Mouse (Mus musculus): Measurements from ENCODE around the gene Ube2q2. TPM values are rescaled to one million over a fixed set of nuclear protein-coding genes. Genes with fewer than 3 reads are reported as not detected.

Gene Ube2q2
- polyA plus RNA-seq, 1 experiment: 9.9 TPM

DNA sequence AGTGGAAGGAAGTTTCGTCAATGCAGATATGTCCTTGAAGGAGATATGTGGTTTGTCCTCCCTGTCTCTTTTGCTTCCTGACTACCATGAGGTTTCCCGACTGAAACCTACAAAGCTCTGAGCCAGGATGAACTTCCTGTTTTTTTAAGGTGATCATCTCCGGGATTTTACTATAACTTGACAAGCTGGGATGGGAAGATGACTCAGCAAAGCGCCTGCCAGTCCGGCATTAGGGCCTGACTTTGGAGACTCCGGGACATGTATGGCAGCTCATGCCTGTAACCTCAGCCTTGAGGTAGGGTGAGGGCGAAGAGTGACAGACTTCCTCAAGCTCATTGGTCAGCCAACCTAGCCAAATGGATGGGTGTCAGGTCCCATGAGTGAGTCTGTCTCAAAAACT, 22.9 kb upstream of the Ube2q2 start:
- Histone ChIP-seq H3K4me3 (replicated peaks; ENCODE audit: extremely low read depth, low read depth, low read length) (no peak overlapping the region), H3K4me1 (ENCODE audit: control insufficient read depth, insufficient read depth, low read length) (no peaks in the 10 kb centered on the region)
- TF ChIP-seq POLR2A (IDR thresholded peaks at IDR 0.05; ENCODE audit: borderline replicate concordance, extremely low read depth, low read depth, low read length) (no peak), CTCF (IDR thresholded peaks at IDR 0.05; ENCODE audit: insufficient read depth, low read length) (no peak)
- 61% methylated on average over 7 of the region's 7 CpGs for WGBS
- DNase-seq: no peak

- Histone ChIP-seq H3K4me1 (ENCODE audit: control insufficient read depth, insufficient read depth, low read length) (no peaks in the 10 kb centered on the region), H3K4me3 (replicated peaks; ENCODE audit: extremely low read depth, low read depth, low read length) (no peak overlapping the region)
- DNase-seq: no peak
- TF ChIP-seq CTCF (IDR thresholded peaks at IDR 0.05; ENCODE audit: insufficient read depth, low read length) (no peak), POLR2A (IDR thresholded peaks at IDR 0.05; ENCODE audit: borderline replicate concordance, extremely low read depth, low read depth, low read length) (no peak)
- WGBS: 75% methylated on average over 1 of the region's 1 CpGs
Observed at GRCm38 (mm10) chr9:55126295-55126694, 22.4 kb upstream of the Ube2q2 start.

DNA sequence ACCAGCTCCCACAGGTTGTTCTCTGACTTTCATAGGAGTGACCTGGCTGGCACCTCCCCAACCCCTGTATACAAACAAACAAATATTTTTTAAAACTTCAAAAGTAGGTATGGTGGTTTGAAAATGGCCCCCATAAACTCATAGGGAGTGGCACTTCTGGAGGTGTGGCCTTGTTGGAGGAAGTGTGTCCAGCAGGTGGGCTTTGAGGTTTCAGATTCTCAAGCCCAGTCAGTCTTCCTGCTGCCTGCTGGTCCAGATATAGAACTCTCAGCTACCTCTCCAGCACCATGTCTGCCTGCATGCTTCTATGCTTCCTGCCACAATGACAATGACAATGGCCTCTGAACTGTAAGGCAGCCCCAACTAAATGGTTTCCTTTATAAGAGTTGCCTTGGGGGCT, 16.8 kb upstream of the Ube2q2 start:
- DNase-seq: no peak
- Histone ChIP-seq H3K4me3 (replicated peaks; ENCODE audit: extremely low read depth, low read depth, low read length) (no peak overlapping the region), H3K4me1 (ENCODE audit: control insufficient read depth, insufficient read depth, low read length) (no peaks in the 10 kb centered on the region)
- no peak for TF ChIP-seq POLR2A (IDR thresholded peaks at IDR 0.05; ENCODE audit: borderline replicate concordance, extremely low read depth, low read depth, low read length)
- TF ChIP-seq CTCF (IDR thresholded peaks at IDR 0.05; ENCODE audit: insufficient read depth, low read length): no peak

GRCm38 (mm10) chr9:55136576-55136975, 12.1 kb upstream of the Ube2q2 start:
- no peak overlapping the region for H3K4me3 ChIP-seq (replicated peaks; ENCODE audit: extremely low read depth, low read depth, low read length)
- TF ChIP-seq POLR2A (IDR thresholded peaks at IDR 0.05; ENCODE audit: borderline replicate concordance, extremely low read depth, low read depth, low read length): no peak
- TF ChIP-seq CTCF (IDR thresholded peaks at IDR 0.05; ENCODE audit: insufficient read depth, low read length): no peak
- WGBS: 33% methylated on average over 5 of the region's 5 CpGs
- DNase-seq: no peak
- H3K4me1 ChIP-seq (ENCODE audit: control insufficient read depth, insufficient read depth, low read length): no peaks in the 10 kb centered on the region

- H3K4me3 ChIP-seq (replicated peaks; ENCODE audit: extremely low read depth, low read depth, low read length): no peak overlapping the region
- TF ChIP-seq POLR2A (IDR thresholded peaks at IDR 0.05; ENCODE audit: borderline replicate concordance, extremely low read depth, low read depth, low read length) (no peak), CTCF (IDR thresholded peaks at IDR 0.05; ENCODE audit: insufficient read depth, low read length) (no peak)
- no peak for DNase-seq
- H3K4me1 ChIP-seq (ENCODE audit: control insufficient read depth, insufficient read depth, low read length): no peaks in the 10 kb centered on the region
- 49% methylated on average over 4 of the region's 4 CpGs for WGBS
Observed at GRCm38 (mm10) chr9:55137112-55137511, 11.5 kb upstream of the Ube2q2 start.

GRCm38 (mm10) chr9:55139958-55140357, 8.7 kb upstream of the Ube2q2 start:
- TF ChIP-seq CTCF (IDR thresholded peaks at IDR 0.05; ENCODE audit: insufficient read depth, low read length) (no peak), POLR2A (IDR thresholded peaks at IDR 0.05; ENCODE audit: borderline replicate concordance, extremely low read depth, low read depth, low read length) (no peak)
- peak; percentile 38 for DNase-seq
- WGBS: 38% methylated on average over 5 of the region's 5 CpGs
- H3K4me3 ChIP-seq (replicated peaks; ENCODE audit: extremely low read depth, low read depth, low read length): no peak overlapping the region
- no peaks in the 10 kb centered on the region for H3K4me1 ChIP-seq (ENCODE audit: control insufficient read depth, insufficient read depth, low read length)

- Histone ChIP-seq H3K4me1 (ENCODE audit: control insufficient read depth, insufficient read depth, low read length) (peaks cover 9% of the 10 kb centered on the region), H3K4me3 (replicated peaks; ENCODE audit: extremely low read depth, low read depth, low read length) (peak overlapping the region; percentile 73)
- under 1% methylated on average over 93 of the region's 93 CpGs for WGBS
- peak; percentile 71 for DNase-seq
- TF ChIP-seq CTCF (IDR thresholded peaks at IDR 0.05; ENCODE audit: insufficient read depth, low read length) (no peak), POLR2A (IDR thresholded peaks at IDR 0.05; ENCODE audit: borderline replicate concordance, extremely low read depth, low read depth, low read length) (0 out of 2 replicates have a peak, but pooled peaks have one; percentile 0)
Observed at GRCm38 (mm10) chr9:55149499-55150278, 1.0 kb downstream of the Ube2q2 start.

DNA sequence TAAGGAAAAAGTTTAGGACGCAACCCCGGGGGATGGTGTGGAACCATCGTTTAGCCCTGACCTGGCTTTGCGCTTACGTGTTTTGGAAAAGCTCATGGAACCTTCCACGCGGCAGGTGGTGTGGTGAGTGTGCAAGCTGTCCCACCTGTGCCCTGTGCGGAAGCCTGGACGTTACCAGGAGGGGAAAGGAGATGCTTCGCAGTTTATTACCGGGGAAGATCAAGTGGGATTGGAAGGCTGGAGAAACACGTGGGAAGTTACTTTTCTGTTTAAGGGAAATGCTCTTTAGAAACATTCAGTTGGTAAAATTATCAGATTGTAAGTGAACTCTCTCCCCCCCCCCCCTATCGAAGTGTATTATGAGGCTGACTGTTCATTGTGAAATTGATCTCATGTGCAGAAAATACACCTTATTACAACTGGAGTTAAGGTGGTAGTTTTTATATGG, 1.6 kb downstream of the Ube2q2 start:
- no peak for DNase-seq
- TF ChIP-seq POLR2A (IDR thresholded peaks at IDR 0.05; ENCODE audit: borderline replicate concordance, extremely low read depth, low read depth, low read length) (peak; percentile 18; the same call in 1 of the 2 replicates), CTCF (IDR thresholded peaks at IDR 0.05; ENCODE audit: insufficient read depth, low read length) (no peak)
- peaks cover 9% of the 10 kb centered on the region for H3K4me1 ChIP-seq (ENCODE audit: control insufficient read depth, insufficient read depth, low read length)
- WGBS: 3% methylated on average over 13 of the region's 13 CpGs
- peak overlapping the region; percentile 73 for H3K4me3 ChIP-seq (replicated peaks; ENCODE audit: extremely low read depth, low read depth, low read length)

- Histone ChIP-seq H3K4me1 (ENCODE audit: control insufficient read depth, insufficient read depth, low read length) (peaks cover 9% of the 10 kb centered on the region), H3K4me3 (replicated peaks; ENCODE audit: extremely low read depth, low read depth, low read length) (no peak overlapping the region)
- DNase-seq: no peak
- TF ChIP-seq CTCF (IDR thresholded peaks at IDR 0.05; ENCODE audit: insufficient read depth, low read length) (no peak), POLR2A (IDR thresholded peaks at IDR 0.05; ENCODE audit: borderline replicate concordance, extremely low read depth, low read depth, low read length) (no peak)
Observed at GRCm38 (mm10) chr9:55151096-55151495, 2.4 kb downstream of the Ube2q2 start.

- peaks cover 9% of the 10 kb centered on the region for H3K4me1 ChIP-seq (ENCODE audit: control insufficient read depth, insufficient read depth, low read length)
- DNase-seq: no peak
- 75% methylated on average over 5 of the region's 5 CpGs for WGBS
- H3K4me3 ChIP-seq (replicated peaks; ENCODE audit: extremely low read depth, low read depth, low read length): no peak overlapping the region
- no peak for TF ChIP-seq POLR2A (IDR thresholded peaks at IDR 0.05; ENCODE audit: borderline replicate concordance, extremely low read depth, low read depth, low read length)
- TF ChIP-seq CTCF (IDR thresholded peaks at IDR 0.05; ENCODE audit: insufficient read depth, low read length): no peak
Observed at GRCm38 (mm10) chr9:55152935-55153334, 4.3 kb downstream of the Ube2q2 start.

Data from lung, adult 2 months (tissue).